Mouse (Mus musculus) stomach, embryonic 14.5 days (tissue): ENCODE measurements at regions not wholly inside any gene's neighbourhood (a gene's known extent, or its start where the extent isn't known, plus 50 kb on each side); places are given as distances from the start of the nearest gene placed in this dataset.

Experiments used
- ATAC-seq: fragments of 200-750 bp; cut with Nextera tagmentation; 2 replicates; pipeline ENCODE4 v1.8.0; 2017; ENCODE audit warnings: low read depth, moderate TSS enrichment; ENCODE audit not compliant: insufficient number of reproducible peaks, insufficient read depth, low FRiP score
- H3K27ac ChIP-seq: fragments of 300-500 bp; sonication (generic); 2 replicates; pipeline ENCODE4 v1.5.1; 2014; ENCODE audit warnings: mild to moderate bottlenecking, low read length, moderate library complexity, mixed read lengths
- H3K27me3 ChIP-seq: fragments of 300-500 bp; sonication (generic); 2 replicates; pipeline ENCODE4 v1.6.1; 2014; ENCODE audit warnings: low read length, control low read depth, mixed read lengths; ENCODE audit not compliant: control insufficient read depth, insufficient read depth
- H3K36me3 ChIP-seq: fragments of 300-500 bp; sonication (generic); 2 replicates; pipeline ENCODE4 v1.6.1; 2014; ENCODE audit warnings: mild to moderate bottlenecking, control low read depth, low read length, moderate library complexity, mixed read lengths; ENCODE audit not compliant: control insufficient read depth, insufficient read depth
- H3K4me1 ChIP-seq: fragments of 300-500 bp; sonication (generic); 2 replicates; pipeline ENCODE4 v1.6.1; 2014; ENCODE audit warnings: low read length, control low read depth, mixed read lengths; ENCODE audit not compliant: control insufficient read depth, insufficient read depth
- H3K4me2 ChIP-seq: fragments of 300-500 bp; sonication (generic); replicated peaks from 2 replicates; pipeline ENCODE4 v1.6.1; 2014; ENCODE audit warnings: low read depth, low read length, control low read depth
- H3K4me3 ChIP-seq: fragments of 300-500 bp; sonication (generic); 2 replicates; pipeline ENCODE4 v1.5.1; 2014; ENCODE audit warnings: low read depth, low read length, control low read depth
- H3K9ac ChIP-seq: fragments of 300-500 bp; sonication (generic); replicated peaks from 2 replicates; pipeline ENCODE4 v1.6.1; 2014; ENCODE audit warnings: low read depth, mild to moderate bottlenecking, control low read depth, low read length, moderate library complexity, mixed read lengths
- H3K9me3 ChIP-seq: fragments of 300-500 bp; sonication (generic); 2 replicates; pipeline ENCODE4 v1.6.1; 2016; ENCODE audit warnings: low read depth, low read length, control low read depth; ENCODE audit not compliant: control insufficient read depth
- WGBS: fragments of 180-500 bp; shearing (Covaris S2); extraction: QIAGEN DNeasy Blood & Tissue Kit; methylation state at CpG from one replicate; pipeline ENCODE4 v1.1.7; 2014; 5-methylcytosine and 5-hydroxymethylcytosine counted together

DNA sequence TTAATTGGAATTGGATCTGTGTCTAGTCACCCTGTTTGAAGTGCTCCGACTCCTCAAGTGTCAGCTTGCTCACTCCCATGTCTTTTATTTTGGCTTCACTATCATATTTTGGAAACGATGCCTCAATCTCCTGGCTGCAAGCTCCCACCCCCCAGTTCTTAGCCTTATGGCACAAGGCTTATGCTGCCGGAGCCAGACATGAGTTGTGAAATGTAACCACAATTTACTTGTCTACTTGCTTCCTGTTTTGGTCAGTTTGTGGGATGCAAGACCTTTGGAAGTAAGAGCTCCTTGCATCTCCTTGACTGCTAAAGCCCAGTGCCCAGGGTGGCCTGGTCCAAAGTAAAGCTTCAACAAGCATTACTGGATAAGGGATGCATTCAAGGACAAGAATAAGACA, 195.8 kb downstream of the Plpp3 start:
- no peak overlapping the region for H3K4me3 ChIP-seq
- no peak overlapping the region for H3K27ac ChIP-seq
- no peaks in the 10 kb centered on the region for H3K9me3 ChIP-seq
- no peaks in the 10 kb centered on the region for H3K4me1 ChIP-seq
- H3K36me3 ChIP-seq, result no peaks in the 10 kb centered on the region
- no peak overlapping the region for H3K4me2 ChIP-seq
- 92% methylated on average over 3 of the region's 3 CpGs for WGBS
- no peak overlapping the region for H3K9ac ChIP-seq
- H3K27me3 ChIP-seq, result no peaks in the 10 kb centered on the region
- ATAC-seq, result no peak

DNA sequence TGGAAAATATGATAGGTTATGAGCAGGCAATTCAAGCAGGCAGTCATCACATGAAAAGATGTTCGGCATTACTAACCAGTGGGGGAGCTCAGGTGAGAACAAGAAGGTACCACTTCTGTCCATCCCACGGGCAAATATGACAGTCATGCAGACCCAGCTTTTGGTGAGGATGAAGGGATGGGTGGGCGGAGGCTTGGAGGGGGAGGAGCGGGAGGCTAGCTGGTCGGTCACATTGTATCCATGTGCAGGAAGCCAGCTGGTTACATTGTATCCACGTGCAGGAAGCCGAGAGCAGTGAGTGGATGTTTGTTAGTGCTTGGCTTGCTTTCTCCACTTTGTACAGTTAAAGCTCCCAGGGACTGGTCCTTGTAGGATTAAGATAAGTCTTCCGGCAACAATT, 196.9 kb downstream of the Plpp3 start:
- no peaks in the 10 kb centered on the region for H3K36me3 ChIP-seq
- no peak overlapping the region for H3K9ac ChIP-seq
- no peak overlapping the region for H3K27ac ChIP-seq
- ATAC-seq, result no peak
- no peaks in the 10 kb centered on the region for H3K4me1 ChIP-seq
- H3K27me3 ChIP-seq, result no peaks in the 10 kb centered on the region
- no peak overlapping the region for H3K4me2 ChIP-seq
- no peak overlapping the region for H3K4me3 ChIP-seq
- WGBS, result 65% methylated on average over 8 of the region's 8 CpGs
- H3K9me3 ChIP-seq, result no peaks in the 10 kb centered on the region

- no peak overlapping the region for H3K9ac ChIP-seq
- no peaks in the 10 kb centered on the region for H3K9me3 ChIP-seq
- WGBS, result 65% methylated on average over 3 of the region's 3 CpGs
- no peaks in the 10 kb centered on the region for H3K4me1 ChIP-seq
- H3K4me3 ChIP-seq, result no peak overlapping the region
- no peak for ATAC-seq
- H3K27me3 ChIP-seq, result no peaks in the 10 kb centered on the region
- no peak overlapping the region for H3K4me2 ChIP-seq
- no peak overlapping the region for H3K27ac ChIP-seq
- no peaks in the 10 kb centered on the region for H3K36me3 ChIP-seq
Measured at GRCm38 (mm10) chr4:105356616-105357015, 199.5 kb downstream of the Plpp3 start.

DNA sequence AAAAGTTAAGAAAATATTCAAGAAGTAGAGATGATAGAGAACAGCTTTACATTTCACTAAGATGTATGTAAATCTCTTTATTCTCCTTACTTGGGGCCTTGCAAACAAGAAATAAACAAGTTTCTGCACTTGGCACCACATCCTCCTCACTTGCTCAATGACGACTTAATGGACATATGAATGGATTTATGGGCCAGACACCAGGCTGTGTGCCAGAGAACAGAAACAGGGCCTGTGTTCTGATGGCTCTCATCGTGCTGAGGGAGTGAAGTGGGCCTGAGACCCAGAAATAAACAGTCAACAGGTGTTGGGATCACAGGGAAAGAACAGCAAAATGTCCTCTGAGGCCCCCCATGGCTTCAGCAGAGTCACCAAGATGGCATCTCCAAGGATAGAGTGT, 201.6 kb downstream of the Plpp3 start:
- Histone ChIP-seq H3K9ac (no peak overlapping the region), H3K27me3 (no peaks in the 10 kb centered on the region), H3K9me3 (no peaks in the 10 kb centered on the region), H3K27ac (no peak overlapping the region), H3K4me3 (no peak overlapping the region), H3K4me1 (no peaks in the 10 kb centered on the region), H3K4me2 (no peak overlapping the region), H3K36me3 (no peaks in the 10 kb centered on the region)
- WGBS, result 32% methylated on average over 2 of the region's 2 CpGs
- no peak for ATAC-seq

GRCm38 (mm10) chr4:105364496-105364895, 207.3 kb downstream of the Plpp3 start:
- no peak overlapping the region for H3K4me2 ChIP-seq
- no peaks in the 10 kb centered on the region for H3K36me3 ChIP-seq
- WGBS, result 66% methylated on average over 6 of the region's 6 CpGs
- H3K9me3 ChIP-seq, result no peaks in the 10 kb centered on the region
- no peak overlapping the region for H3K4me3 ChIP-seq
- no peak overlapping the region for H3K27ac ChIP-seq
- no peak for ATAC-seq
- peaks cover 4% of the 10 kb centered on the region; the same call in 1 of the 2 replicates for H3K4me1 ChIP-seq
- no peaks in the 10 kb centered on the region for H3K27me3 ChIP-seq
- H3K9ac ChIP-seq, result no peak overlapping the region

DNA sequence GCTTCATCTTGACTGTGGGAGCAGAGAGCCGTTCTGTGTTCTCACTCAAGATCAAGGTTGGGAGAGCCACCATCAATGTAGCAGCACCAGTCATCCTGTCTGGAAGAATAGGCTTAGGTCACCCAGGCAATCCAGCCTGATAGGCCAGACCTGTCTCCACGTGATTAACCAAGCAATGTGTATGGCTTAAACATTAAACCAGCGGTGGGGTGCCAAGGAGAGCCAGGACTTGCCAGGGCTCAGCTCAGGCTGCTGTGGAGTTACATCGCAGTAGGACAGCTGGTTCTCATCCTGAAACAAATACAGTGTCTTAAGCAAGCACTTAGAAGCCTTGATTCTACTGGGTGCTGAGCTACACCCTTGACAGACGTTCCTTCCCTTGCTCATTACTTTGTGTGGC, 207.9 kb downstream of the Plpp3 start:
- Histone ChIP-seq H3K4me1 (peaks cover 4% of the 10 kb centered on the region; the same call in 1 of the 2 replicates), H3K27ac (no peak overlapping the region), H3K27me3 (no peaks in the 10 kb centered on the region), H3K36me3 (no peaks in the 10 kb centered on the region), H3K4me3 (no peak overlapping the region), H3K9ac (no peak overlapping the region), H3K4me2 (no peak overlapping the region), H3K9me3 (no peaks in the 10 kb centered on the region)
- no peak for ATAC-seq
- 62% methylated on average over 5 of the region's 5 CpGs for WGBS

DNA sequence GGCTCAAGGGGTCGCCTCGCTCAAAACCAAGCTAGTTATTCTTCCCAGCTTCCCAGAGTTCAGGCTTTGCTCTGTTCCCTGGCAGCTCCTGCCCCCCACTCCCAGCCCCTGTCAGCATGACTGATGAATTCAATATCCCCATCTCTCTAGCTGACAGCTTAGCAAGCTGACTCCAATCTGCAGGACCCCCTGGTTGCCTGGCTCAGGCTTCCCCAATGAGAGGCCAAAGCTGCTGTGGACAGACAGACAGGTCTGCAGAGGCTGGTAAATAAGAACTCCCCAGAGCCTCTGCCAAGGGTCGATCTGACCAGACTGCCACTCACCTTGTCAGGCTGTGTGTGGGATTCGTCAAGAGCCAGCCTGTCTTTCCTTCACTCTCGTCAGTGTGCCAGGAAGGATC, 219.4 kb downstream of the Plpp3 start:
- 0 out of 2 replicates have a peak, but pooled peaks cover 4% of the 10 kb centered on the region for H3K4me1 ChIP-seq
- H3K9me3 ChIP-seq, result no peaks in the 10 kb centered on the region
- no peaks in the 10 kb centered on the region for H3K36me3 ChIP-seq
- no peak overlapping the region for H3K4me3 ChIP-seq
- 44% methylated on average over 5 of the region's 5 CpGs for WGBS
- no peak for ATAC-seq
- H3K27me3 ChIP-seq, result no peaks in the 10 kb centered on the region
- H3K9ac ChIP-seq, result no peak overlapping the region
- no peak overlapping the region for H3K4me2 ChIP-seq
- no peak overlapping the region for H3K27ac ChIP-seq

DNA sequence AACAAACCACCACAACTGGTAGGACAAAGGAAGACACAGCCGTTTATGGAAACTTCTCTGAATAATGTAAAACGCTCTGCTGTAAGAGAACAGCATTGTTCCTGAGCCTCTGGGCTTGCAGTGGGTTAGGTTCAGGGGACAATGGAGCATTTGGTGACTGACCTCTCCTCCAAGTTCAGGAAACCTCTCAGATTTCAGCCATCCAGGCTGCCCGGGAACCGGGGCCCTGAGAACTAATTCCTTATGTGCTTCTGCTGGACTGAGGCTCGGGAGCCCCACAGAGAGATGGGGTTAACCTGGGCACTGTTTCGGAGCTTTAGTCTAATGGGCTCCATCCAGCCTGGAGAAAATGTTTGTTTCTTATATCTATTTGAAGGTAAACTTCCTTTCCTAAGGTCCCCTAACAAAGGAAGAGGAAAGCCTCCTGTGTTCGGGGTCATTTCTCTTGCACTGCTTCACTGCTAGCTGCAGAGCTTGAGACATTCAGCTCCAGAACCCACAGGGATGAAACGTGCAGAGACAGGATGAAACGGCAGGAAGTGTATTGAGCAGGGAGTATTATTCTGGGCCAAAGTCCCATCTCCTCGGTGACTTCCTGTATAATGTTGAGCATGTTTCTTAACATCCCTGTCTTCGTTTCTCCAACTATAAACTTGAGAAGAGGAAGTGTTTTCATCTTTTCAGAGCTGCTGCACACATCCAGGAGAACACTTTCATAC, 220.5 kb downstream of the Plpp3 start:
- no peak for ATAC-seq
- Histone ChIP-seq H3K36me3 (no peaks in the 10 kb centered on the region), H3K4me1 (0 out of 2 replicates have a peak, but pooled peaks cover 4% of the 10 kb centered on the region), H3K4me3 (no peak overlapping the region), H3K9ac (no peak overlapping the region), H3K27ac (0 out of 2 replicates have a peak overlapping the region, but pooled peaks have one; percentile 17), H3K9me3 (no peaks in the 10 kb centered on the region), H3K4me2 (no peak overlapping the region), H3K27me3 (no peaks in the 10 kb centered on the region)
- WGBS, result 52% methylated on average over 11 of the region's 11 CpGs

- Histone ChIP-seq H3K27ac (no peak overlapping the region), H3K4me3 (no peak overlapping the region), H3K9me3 (no peaks in the 10 kb centered on the region), H3K4me1 (no peaks in the 10 kb centered on the region), H3K27me3 (no peaks in the 10 kb centered on the region), H3K9ac (no peak overlapping the region), H3K4me2 (no peak overlapping the region), H3K36me3 (no peaks in the 10 kb centered on the region)
- ATAC-seq, result no peak
- 59% methylated on average over 3 of the region's 3 CpGs for WGBS
Measured at GRCm38 (mm10) chr4:105384826-105385225, 227.7 kb downstream of the Plpp3 start.
